Mouse (Mus musculus): ENCODE results near the gene Pvalb. TPM values are rescaled to one million over a fixed set of nuclear protein-coding genes. Genes with fewer than 3 reads are reported as not detected.

Pvalb gene
- 0.06 TPM for polyA plus RNA-seq (2012; fragmentation: generic; extraction: Trizol)
- long read RNA-seq, experiment 1, partial matches to known transcripts: 0 of 1 reads
- long read RNA-seq, experiment 1, other reads (novel, unspliced or antisense): 0 of 1 reads
- long read RNA-seq, experiment 2: 0 reads

GRCm38 (mm10) chr15:78206312-78206711 lies at the start of gene Pvalb:
Pvalb (minus strand) TSS chr15:78206400.
- Histone ChIP-seq H3K4me3 (ENCODE audit: insufficient read depth, poor library complexity, severe bottlenecking) (no peak within 1 kb of the TSS), H3K36me3 (ENCODE audit: control insufficient read depth, insufficient read depth) (no peaks in the 10 kb centered on the region), H3K79me2 (ENCODE audit: control insufficient read depth, insufficient read depth) (no peaks in the 10 kb centered on the region), H3ac (ENCODE audit: control insufficient read depth, insufficient read length, low read depth) (no peak within 1 kb of the TSS), H3K27me3 (ENCODE audit: control insufficient read depth, insufficient read depth, insufficient read length) (peaks cover 35% of the 10 kb centered on the region), H3K79me3 (ENCODE audit: low read depth) (no peaks in the 10 kb centered on the region)
- TF ChIP-seq FOSL1 (IDR thresholded peaks at IDR 0.05; ENCODE audit: insufficient read depth, low read length, poor library complexity, severe bottlenecking) (no peak), CTCF (IDR thresholded peaks at IDR 0.05; ENCODE audit: control insufficient read depth, insufficient read depth, insufficient read length) (no peak), USF1 (IDR thresholded peaks at IDR 0.05; ENCODE audit: low read depth) (no peak), MYOG (IDR thresholded peaks at IDR 0.05; ENCODE audit: control insufficient read depth, extremely low read depth, insufficient read length) (no peak), CEBPB (IDR thresholded peaks at IDR 0.05; ENCODE audit: low read depth) (no peak), MYOD1 (IDR thresholded peaks at IDR 0.05; ENCODE audit: control insufficient read depth, insufficient read length, low read depth) (no peak)

- H3K4me3 ChIP-seq (ENCODE audit: insufficient read depth, poor library complexity, severe bottlenecking): no peak overlapping the region
- no peak for TF ChIP-seq FOSL1 (IDR thresholded peaks at IDR 0.05; ENCODE audit: insufficient read depth, low read length, poor library complexity, severe bottlenecking)
- TF ChIP-seq CTCF (IDR thresholded peaks at IDR 0.05; ENCODE audit: control insufficient read depth, insufficient read depth, insufficient read length): peak; percentile 11
- TF ChIP-seq MYOG (IDR thresholded peaks at IDR 0.05; ENCODE audit: control insufficient read depth, extremely low read depth, insufficient read length): no peak
- TF ChIP-seq CEBPB (IDR thresholded peaks at IDR 0.05; ENCODE audit: low read depth): no peak
- TF ChIP-seq MYOD1 (IDR thresholded peaks at IDR 0.05; ENCODE audit: control insufficient read depth, insufficient read length, low read depth): no peak
- TF ChIP-seq MAX (IDR thresholded peaks at IDR 0.05): no peak
- TF ChIP-seq USF1 (IDR thresholded peaks at IDR 0.05; ENCODE audit: low read depth): no peak
These were observed 48.6 kb upstream of the Pvalb start for GRCm38 (mm10) chr15:78254751-78255150.

GRCm38 (mm10) chr15:78248410-78248809 lies 42.2 kb upstream of the Pvalb start:
- Histone ChIP-seq H3K27me3 (ENCODE audit: control insufficient read depth, insufficient read depth, insufficient read length) (peaks cover 89% of the 10 kb centered on the region), H3ac (ENCODE audit: control insufficient read depth, insufficient read length, low read depth) (no peak overlapping the region), H3K79me2 (ENCODE audit: control insufficient read depth, insufficient read depth) (no peaks in the 10 kb centered on the region), H3K79me3 (ENCODE audit: low read depth) (no peaks in the 10 kb centered on the region), H3K4me3 (ENCODE audit: insufficient read depth, poor library complexity, severe bottlenecking) (no peak overlapping the region), H3K36me3 (ENCODE audit: control insufficient read depth, insufficient read depth) (no peaks in the 10 kb centered on the region)
- no peak for TF ChIP-seq CEBPB (IDR thresholded peaks at IDR 0.05; ENCODE audit: low read depth)
- no peak for TF ChIP-seq FOSL1 (IDR thresholded peaks at IDR 0.05; ENCODE audit: insufficient read depth, low read length, poor library complexity, severe bottlenecking)
- no peak for TF ChIP-seq USF1 (IDR thresholded peaks at IDR 0.05; ENCODE audit: low read depth)
- TF ChIP-seq MYOD1 (IDR thresholded peaks at IDR 0.05; ENCODE audit: control insufficient read depth, insufficient read length, low read depth): no peak
- no peak for TF ChIP-seq MYOG (IDR thresholded peaks at IDR 0.05; ENCODE audit: control insufficient read depth, extremely low read depth, insufficient read length)
- TF ChIP-seq MAX (IDR thresholded peaks at IDR 0.05): no peak
- TF ChIP-seq CTCF (IDR thresholded peaks at IDR 0.05; ENCODE audit: control insufficient read depth, insufficient read depth, insufficient read length): no peak

More at GRCm38 (mm10) chr15:78254751-78255150, 48.6 kb upstream of the Pvalb start:
- Histone ChIP-seq H3K27me3 (ENCODE audit: control insufficient read depth, insufficient read depth, insufficient read length) (peaks cover 55% of the 10 kb centered on the region), H3K79me2 (ENCODE audit: control insufficient read depth, insufficient read depth) (no peaks in the 10 kb centered on the region), H3ac (ENCODE audit: control insufficient read depth, insufficient read length, low read depth) (no peak overlapping the region), H3K79me3 (ENCODE audit: low read depth) (no peaks in the 10 kb centered on the region), H3K36me3 (ENCODE audit: control insufficient read depth, insufficient read depth) (no peaks in the 10 kb centered on the region)

- no peaks in the 10 kb centered on the region for H3K36me3 ChIP-seq (ENCODE audit: control insufficient read depth, insufficient read depth)
- no peaks in the 10 kb centered on the region for H3K79me3 ChIP-seq (ENCODE audit: low read depth)
- TF ChIP-seq CEBPB (IDR thresholded peaks at IDR 0.05; ENCODE audit: low read depth) (no peak), MYOG (IDR thresholded peaks at IDR 0.05; ENCODE audit: control insufficient read depth, extremely low read depth, insufficient read length) (no peak), CTCF (IDR thresholded peaks at IDR 0.05; ENCODE audit: control insufficient read depth, insufficient read depth, insufficient read length) (no peak), USF1 (IDR thresholded peaks at IDR 0.05; ENCODE audit: low read depth) (no peak), MAX (IDR thresholded peaks at IDR 0.05) (no peak), FOSL1 (IDR thresholded peaks at IDR 0.05; ENCODE audit: insufficient read depth, low read length, poor library complexity, severe bottlenecking) (no peak), MYOD1 (IDR thresholded peaks at IDR 0.05; ENCODE audit: control insufficient read depth, insufficient read length, low read depth) (no peak)
- H3K79me2 ChIP-seq (ENCODE audit: control insufficient read depth, insufficient read depth): no peaks in the 10 kb centered on the region
- H3ac ChIP-seq (ENCODE audit: control insufficient read depth, insufficient read length, low read depth): no peak overlapping the region
- H3K4me3 ChIP-seq (ENCODE audit: insufficient read depth, poor library complexity, severe bottlenecking): no peak overlapping the region
- H3K27me3 ChIP-seq (ENCODE audit: control insufficient read depth, insufficient read depth, insufficient read length): peaks cover 89% of the 10 kb centered on the region
These were observed 41.5 kb upstream of the Pvalb start for GRCm38 (mm10) chr15:78247659-78248058.

DNA sequence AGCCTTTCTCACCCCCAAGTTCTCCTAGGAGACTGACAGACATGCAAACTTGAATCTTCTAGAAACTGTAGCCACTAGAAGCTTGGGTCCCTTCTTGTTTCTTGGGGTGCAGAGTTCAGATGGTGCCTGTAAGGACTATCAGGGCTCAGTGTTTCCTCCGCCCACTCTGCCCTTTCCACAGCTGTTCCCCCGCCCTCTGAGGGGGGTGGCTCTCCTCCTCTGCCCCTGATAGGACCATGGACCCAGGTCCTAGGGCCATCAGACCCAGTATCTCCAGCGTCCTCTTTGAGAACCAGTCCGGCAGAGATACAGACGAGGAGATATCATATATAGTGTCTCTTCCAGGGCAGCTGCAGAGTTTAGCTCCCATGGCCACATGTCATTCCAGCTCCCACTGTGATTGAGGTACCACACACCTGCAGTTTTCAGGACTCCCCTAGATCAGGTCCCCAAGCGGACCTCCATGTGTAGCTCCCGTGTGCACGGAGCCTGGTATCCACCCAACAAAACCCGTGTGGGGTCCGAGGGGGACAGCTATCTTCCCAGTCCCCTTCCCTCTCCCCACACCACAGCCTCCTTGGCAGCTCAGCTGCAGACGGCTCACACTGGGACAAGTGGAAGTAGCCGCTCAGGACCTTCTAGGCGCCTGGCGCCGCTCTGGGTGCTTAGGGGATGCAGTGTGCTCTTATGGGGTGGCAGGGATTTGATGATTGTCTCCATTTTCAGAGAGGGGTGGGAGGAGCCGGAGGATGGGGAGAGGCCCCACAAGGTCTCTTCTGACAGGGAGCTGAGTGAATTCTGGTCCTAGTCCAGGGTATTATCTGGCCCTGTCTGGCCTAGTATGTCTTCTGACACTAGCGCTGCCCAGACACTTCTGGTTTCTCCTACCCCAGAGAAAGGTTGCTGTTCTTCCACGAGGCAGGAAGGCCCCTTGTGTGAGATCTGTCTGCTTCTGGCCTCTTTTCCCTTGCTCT lies 40.2 kb upstream of the Pvalb start:
- H3ac ChIP-seq (ENCODE audit: control insufficient read depth, insufficient read length, low read depth): no peak overlapping the region
- TF ChIP-seq MAX (IDR thresholded peaks at IDR 0.05): no peak
- TF ChIP-seq CEBPB (IDR thresholded peaks at IDR 0.05; ENCODE audit: low read depth): no peak
- no peak for TF ChIP-seq FOSL1 (IDR thresholded peaks at IDR 0.05; ENCODE audit: insufficient read depth, low read length, poor library complexity, severe bottlenecking)
- TF ChIP-seq MYOG (IDR thresholded peaks at IDR 0.05; ENCODE audit: control insufficient read depth, extremely low read depth, insufficient read length): no peak
- TF ChIP-seq CTCF (IDR thresholded peaks at IDR 0.05; ENCODE audit: control insufficient read depth, insufficient read depth, insufficient read length): no peak
- no peak for TF ChIP-seq USF1 (IDR thresholded peaks at IDR 0.05; ENCODE audit: low read depth)
- TF ChIP-seq MYOD1 (IDR thresholded peaks at IDR 0.05; ENCODE audit: control insufficient read depth, insufficient read length, low read depth): no peak
- H3K4me3 ChIP-seq (ENCODE audit: insufficient read depth, poor library complexity, severe bottlenecking): no peak overlapping the region
- H3K27me3 ChIP-seq (ENCODE audit: control insufficient read depth, insufficient read depth, insufficient read length): peaks cover 92% of the 10 kb centered on the region
- no peaks in the 10 kb centered on the region for H3K79me2 ChIP-seq (ENCODE audit: control insufficient read depth, insufficient read depth)
- no peaks in the 10 kb centered on the region for H3K36me3 ChIP-seq (ENCODE audit: control insufficient read depth, insufficient read depth)
- no peaks in the 10 kb centered on the region for H3K79me3 ChIP-seq (ENCODE audit: low read depth)

All from C2C12 (cell line).